Mouse (Mus musculus) spleen, postnatal 10 days (tissue): ENCODE measurements at regions not wholly inside any gene's neighbourhood (a gene's known extent, or its start where the extent isn't known, plus 50 kb on each side); places are given as distances from the start of the nearest gene placed in this dataset.

ENCODE experiments used
- DNase-seq, 2 experiments: peaks; one replicate each; pipeline ENCODE4 v3.0.0; 2021 to 2022; ENCODE audit warnings: low spot score in 2 of 2

- DNase-seq: no peak
Observed at GRCm38 (mm10) chr13:110450526-110450925, 55.7 kb downstream of the Plk2 start.

- no peak for DNase-seq
Observed at GRCm38 (mm10) chr13:110452009-110452525, 57.2 kb downstream of the Plk2 start.

- no peak for DNase-seq
Observed at GRCm38 (mm10) chr13:110455085-110455484, 60.2 kb downstream of the Plk2 start.

- DNase-seq: no peak
Observed at GRCm38 (mm10) chr13:110455569-110456196, 60.8 kb downstream of the Plk2 start.

- no peak for DNase-seq
Observed at GRCm38 (mm10) chr13:110458701-110459100, 63.9 kb downstream of the Plk2 start.

- no peak for DNase-seq
Observed at GRCm38 (mm10) chr13:110461581-110461980, 66.7 kb downstream of the Plk2 start.

GRCm38 (mm10) chr13:110471526-110471925, 76.7 kb downstream of the Plk2 start:
- no peak for DNase-seq

GRCm38 (mm10) chr13:110477709-110478108, 82.9 kb downstream of the Plk2 start:
- no peak for DNase-seq

- DNase-seq: no peak
Observed at GRCm38 (mm10) chr13:110484358-110484940, 89.6 kb downstream of the Plk2 start.

- no peak for DNase-seq
Observed at GRCm38 (mm10) chr13:110485515-110485914, 90.7 kb downstream of the Plk2 start.

GRCm38 (mm10) chr13:110490166-110490565, 95.3 kb downstream of the Plk2 start:
- no peak for DNase-seq

- no peak for DNase-seq
Observed at GRCm38 (mm10) chr13:110492296-110493001, 97.6 kb downstream of the Plk2 start.

- no peak for DNase-seq
Observed at GRCm38 (mm10) chr13:110493002-110493552, 98.2 kb downstream of the Plk2 start.

GRCm38 (mm10) chr13:110497461-110497860, 102.6 kb downstream of the Plk2 start:
- DNase-seq: no peak

GRCm38 (mm10) chr13:110507814-110508362, 113.0 kb downstream of the Plk2 start:
- no peak for DNase-seq

GRCm38 (mm10) chr13:110517986-110518385, 123.1 kb downstream of the Plk2 start:
- DNase-seq: no peak

GRCm38 (mm10) chr13:110522974-110523373, 128.1 kb downstream of the Plk2 start:
- no peak for DNase-seq

- no peak for DNase-seq
Observed at GRCm38 (mm10) chr13:110527681-110528080, 132.8 kb downstream of the Plk2 start.

GRCm38 (mm10) chr13:110529624-110530023, 134.8 kb downstream of the Plk2 start:
- DNase-seq: no peak

- no peak for DNase-seq
Observed at GRCm38 (mm10) chr13:110534320-110534764, 139.5 kb downstream of the Plk2 start.

GRCm38 (mm10) chr13:110535785-110536184, 140.9 kb downstream of the Plk2 start:
- no peak for DNase-seq

GRCm38 (mm10) chr13:110537960-110538463, 143.2 kb downstream of the Plk2 start:
- no peak for DNase-seq
